Mouse (Mus musculus) CH12.LX (cell line): ENCODE measurements at regions not wholly inside any gene's neighbourhood (a gene's known extent, or its start where the extent isn't known, plus 50 kb on each side); places are given as distances from the start of the nearest gene placed in this dataset.

Source experiments
- DNase-seq: peaks from one replicate; pipeline ENCODE4 v3.0.0-alpha.2; 2013; ENCODE audit errors: extremely low read depth
- H3K27ac ChIP-seq: 2 replicates; pipeline ENCODE4 v1.5.1; 2012; ENCODE audit warnings: low read depth, mild to moderate bottlenecking, control low read depth, moderate library complexity; ENCODE audit not compliant: insufficient read depth
- H3K27me3 ChIP-seq: replicated peaks from 2 replicates; pipeline ENCODE3; 2012; ENCODE audit warnings: inconsistent platforms
- H3K36me3 ChIP-seq, 2 experiments: replicated peaks in 1 of 2; 2 replicates each; pipeline versions ENCODE3 to v1.6.1; 2012; ENCODE audit warnings: inconsistent platforms in 1 of 2, low read length in 1 of 2, mild to moderate bottlenecking in 1 of 2, mixed read lengths in 1 of 2, moderate library complexity in 1 of 2; ENCODE audit not compliant: control insufficient read depth in 1 of 2, insufficient read depth in 1 of 2
- H3K4me1 ChIP-seq, 2 experiments: 2 replicates each; pipeline ENCODE4 v1.6.1; 2012; ENCODE audit warnings: inconsistent platforms in 1 of 2, moderate library complexity in 1 of 2; ENCODE audit not compliant: insufficient read depth in 2 of 2, control insufficient read depth in 1 of 2
- H3K4me2 ChIP-seq: 2 replicates; pipeline ENCODE4 v1.6.1; 2012; ENCODE audit warnings: low read depth, mild to moderate bottlenecking, control low read depth; ENCODE audit not compliant: poor library complexity, insufficient read depth, severe bottlenecking
- H3K4me3 ChIP-seq, 3 experiments: fragments of 150-350 bp in 1 of 3; sonication (generic) in 1 of 3; replicated peaks in 1 of 3; 2 replicates each; pipeline versions ENCODE3 to v1.5.1; 2011 to 2012; ENCODE audit warnings: low read depth in 2 of 3, low read length in 2 of 3, mild to moderate bottlenecking in 2 of 3, moderate library complexity in 2 of 3, control low read depth in 1 of 3, improper control_type of control experiment in 1 of 3, inconsistent platforms in 1 of 3, mixed read lengths in 1 of 3; ENCODE audit not compliant: poor library complexity in 1 of 3
- H3K79me2 ChIP-seq: replicated peaks from 2 replicates; pipeline ENCODE4 v1.6.1; 2012; ENCODE audit warnings: mild to moderate bottlenecking, moderate library complexity; ENCODE audit not compliant: control insufficient read depth, poor library complexity, insufficient read depth, severe bottlenecking; ENCODE audit errors: extremely low read depth
- H3K9ac ChIP-seq: 2 replicates; pipeline ENCODE4 v1.6.1; 2012; ENCODE audit warnings: low read depth, mild to moderate bottlenecking, control low read depth, moderate library complexity; ENCODE audit not compliant: insufficient read depth
- H3K9me3 ChIP-seq: replicated peaks from 2 replicates; pipeline ENCODE3; 2012; ENCODE audit warnings: low read length, inconsistent platforms, mixed read lengths
- CHD1 ChIP-seq: IDR thresholded peaks from 2 replicates; pipeline ENCODE4 v1.6.1; 2012; ENCODE audit warnings: low read depth, low read length, improper control_type of control experiment, inconsistent platforms
- ELF1 ChIP-seq: IDR thresholded peaks from 2 replicates; pipeline ENCODE4 v1.6.1; 2014; ENCODE audit warnings: low read depth, mild to moderate bottlenecking, inconsistent platforms, low read length, improper control_type of control experiment
- EP300 ChIP-seq: IDR thresholded peaks from 2 replicates; pipeline ENCODE4 v1.6.1; 2011; ENCODE audit warnings: low read length, improper control_type of control experiment
- ETS1 ChIP-seq: conservative IDR thresholded peaks from 2 replicates; pipeline ENCODE4 v1.6.1; 2012; ENCODE audit warnings: low read depth, mild to moderate bottlenecking, inconsistent platforms, low read length, improper control_type of control experiment, moderate library complexity
- GABPA ChIP-seq: IDR thresholded peaks from 2 replicates; pipeline ENCODE4 v1.6.1; 2012; ENCODE audit warnings: low read depth, low read length, improper control_type of control experiment, inconsistent platforms; ENCODE audit not compliant: insufficient replicate concordance
- HCFC1 ChIP-seq: IDR thresholded peaks from 2 replicates; pipeline ENCODE4 v1.6.1; 2012; ENCODE audit warnings: low read depth, mild to moderate bottlenecking, inconsistent platforms, low read length, improper control_type of control experiment
- MAX ChIP-seq: IDR thresholded peaks from 2 replicates; pipeline ENCODE4 v1.6.1; 2011; ENCODE audit warnings: low read length, improper control_type of control experiment
- NRF1 ChIP-seq: IDR thresholded peaks from 2 replicates; pipeline ENCODE4 v1.6.1; 2014; ENCODE audit warnings: low read depth, mild to moderate bottlenecking, inconsistent platforms, low read length, improper control_type of control experiment, moderate library complexity
- POLR2A ChIP-seq: IDR thresholded peaks from 2 replicates; pipeline ENCODE4 v1.6.1; 2011; ENCODE audit warnings: low read depth, mild to moderate bottlenecking, improper control_type of control experiment, low read length
- POLR2AphosphoS2 ChIP-seq: IDR thresholded peaks from 2 replicates; pipeline ENCODE4 v1.6.1; 2011; ENCODE audit warnings: low read depth, low read length, improper control_type of control experiment
- RAD21 ChIP-seq: IDR thresholded peaks from 2 replicates; pipeline ENCODE4 v1.6.1; 2011; ENCODE audit warnings: low read depth, mild to moderate bottlenecking, low read length, improper control_type of control experiment, moderate library complexity
- SIN3A ChIP-seq: IDR thresholded peaks from 2 replicates; pipeline ENCODE4 v1.6.1; 2012; ENCODE audit warnings: low read length, improper control_type of control experiment, inconsistent platforms
- TCF12 ChIP-seq: IDR thresholded peaks from 2 replicates; pipeline ENCODE4 v1.6.1; 2014; ENCODE audit warnings: low read depth, mild to moderate bottlenecking, inconsistent platforms, low read length, improper control_type of control experiment
- USF2 ChIP-seq: conservative IDR thresholded peaks from 2 replicates; pipeline ENCODE4 v1.6.1; 2011; ENCODE audit warnings: low read depth, low read length, improper control_type of control experiment
- ZKSCAN1 ChIP-seq: IDR thresholded peaks from 2 replicates; pipeline ENCODE4 v1.6.1; 2012; ENCODE audit warnings: low read depth, inconsistent platforms, low read length, improper control_type of control experiment, borderline replicate concordance
- ZMIZ1 ChIP-seq: IDR thresholded peaks from 2 replicates; pipeline ENCODE4 v1.6.1; 2012; ENCODE audit warnings: low read depth, mild to moderate bottlenecking, inconsistent platforms, low read length, improper control_type of control experiment
- ZNF384 ChIP-seq: IDR thresholded peaks from 2 replicates; pipeline ENCODE4 v1.6.1; 2012; ENCODE audit warnings: low read depth, low read length, improper control_type of control experiment, inconsistent platforms
- dilution Hi-C: fragments of 300-500 bp; cut with MboI; formaldehyde crosslinking; loops from 2 replicates; pipeline ENCODE4 v1.14.3; 2020; ENCODE audit warnings: low sequenced_read_pairs; ENCODE audit not compliant: extremely low pct_unique_long_range_greater_than_20kb, extremely low pct_ligation_motif_present
- in situ Hi-C: fragments of 300-500 bp; cut with MboI; formaldehyde crosslinking; loops from 3 replicates; pipeline ENCODE4 v1.14.3; 2019; ENCODE audit warnings: low sequenced_read_pairs, low pct_ligation_motif_present, low pct_unique_long_range_greater_than_20kb, mixed read lengths

DNA sequence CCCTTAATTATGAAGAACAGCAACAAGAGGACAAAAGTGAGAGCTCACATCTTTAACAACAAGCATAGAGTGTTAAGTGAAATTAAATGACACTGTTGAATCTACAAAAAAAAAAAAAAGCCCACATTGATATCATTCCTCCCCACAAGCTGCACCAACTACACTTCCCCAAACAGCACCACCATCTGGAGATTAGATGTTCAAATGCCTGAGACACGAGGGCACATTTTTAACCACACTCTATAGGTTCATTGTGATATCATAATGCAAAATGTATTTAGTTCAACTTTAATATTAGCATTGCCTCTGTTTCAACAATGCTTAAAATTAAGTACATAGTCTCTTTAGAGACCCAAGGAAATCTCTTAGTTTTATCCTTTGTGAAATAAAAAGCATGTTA, 94.6 kb downstream of the Slitrk1 start:
- Histone ChIP-seq H3K4me2 (no peak overlapping the region), H3K4me1 (no peaks in the 10 kb centered on the region), H3K27ac (no peak overlapping the region), H3K4me3 (no peak overlapping the region), H3K9me3 (peaks cover 12% of the 10 kb centered on the region), H3K36me3 (no peaks in the 10 kb centered on the region), H3K79me2 (no peaks in the 10 kb centered on the region), H3K27me3 (no peaks in the 10 kb centered on the region), H3K9ac (no peak overlapping the region)
- dilution Hi-C loops: no loop called here
- TF ChIP-seq RAD21: no peak
- TF ChIP-seq SIN3A: no peak
- no peak for TF ChIP-seq POLR2AphosphoS2
- no peak for DNase-seq
- in situ Hi-C loops: no loop called here

DNA sequence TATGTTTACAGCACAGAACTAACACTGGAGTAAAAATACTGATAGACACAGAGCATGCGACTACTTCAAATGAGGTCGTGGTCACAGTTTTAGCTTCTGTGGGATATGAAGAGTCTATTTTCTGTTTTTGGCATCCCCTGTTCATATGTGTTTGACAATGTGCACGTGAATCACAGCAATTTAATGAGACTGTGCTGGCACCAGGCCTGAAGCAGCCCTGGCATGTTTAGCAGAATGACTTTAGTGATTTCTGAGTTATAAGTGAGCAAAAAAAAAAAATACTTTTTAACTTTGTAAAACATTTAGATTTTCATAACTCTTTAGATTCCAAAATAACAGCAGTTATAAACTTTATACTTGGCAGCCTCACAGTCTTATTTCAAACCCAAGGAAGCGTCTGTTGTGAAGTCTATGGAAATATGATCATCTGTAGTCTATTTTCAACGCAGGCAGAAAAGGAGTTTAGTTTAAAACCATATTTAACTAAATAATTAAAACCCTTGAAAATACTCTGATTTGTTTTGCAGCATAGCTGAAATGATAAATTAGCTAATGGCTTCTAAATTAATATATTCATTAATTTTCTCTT, 108.5 kb downstream of the Slitrk1 start:
- Histone ChIP-seq H3K27ac (no peak overlapping the region), H3K79me2 (no peaks in the 10 kb centered on the region), H3K9me3 (peaks cover 11% of the 10 kb centered on the region), H3K4me1 (no peaks in the 10 kb centered on the region), H3K9ac (no peak overlapping the region), H3K27me3 (no peaks in the 10 kb centered on the region), H3K4me2 (no peak overlapping the region), H3K36me3 (no peaks in the 10 kb centered on the region), H3K4me3 (no peak overlapping the region)
- TF ChIP-seq NRF1 (no peak), EP300 (no peak), HCFC1 (no peak), ZMIZ1 (no peak), ELF1 (no peak), ZNF384 (no peak), TCF12 (no peak), CHD1 (no peak), MAX (no peak), ETS1 (no peak), GABPA (no peak), USF2 (no peak), SIN3A (no peak), ZKSCAN1 (no peak), POLR2A (no peak)
- no peak for DNase-seq
- dilution Hi-C loops: no loop called here
- in situ Hi-C loops: no loop called here
